Mouse (Mus musculus) CH12.LX (cell line): ENCODE measurements around the gene Trim69. TPM values are rescaled to one million over a fixed set of nuclear protein-coding genes. Genes with fewer than 3 reads are reported as not detected.

Experiments used
- DNase-seq: peaks from one replicate; pipeline ENCODE4 v3.0.0-alpha.2; 2013; ENCODE audit errors: extremely low read depth
- H3K27ac ChIP-seq: 2 replicates; pipeline ENCODE4 v1.5.1; 2012; ENCODE audit warnings: low read depth, mild to moderate bottlenecking, control low read depth, moderate library complexity; ENCODE audit not compliant: insufficient read depth
- H3K27me3 ChIP-seq: replicated peaks from 2 replicates; pipeline ENCODE3; 2012; ENCODE audit warnings: inconsistent platforms
- H3K36me3 ChIP-seq, 2 experiments: replicated peaks in 1 of 2; 2 replicates each; pipeline versions ENCODE3 to v1.6.1; 2012; ENCODE audit warnings: inconsistent platforms in 1 of 2, low read length in 1 of 2, mild to moderate bottlenecking in 1 of 2, mixed read lengths in 1 of 2, moderate library complexity in 1 of 2; ENCODE audit not compliant: control insufficient read depth in 1 of 2, insufficient read depth in 1 of 2
- H3K4me1 ChIP-seq, 2 experiments: 2 replicates each; pipeline ENCODE4 v1.6.1; 2012; ENCODE audit warnings: inconsistent platforms in 1 of 2, moderate library complexity in 1 of 2; ENCODE audit not compliant: insufficient read depth in 2 of 2, control insufficient read depth in 1 of 2
- H3K4me2 ChIP-seq: 2 replicates; pipeline ENCODE4 v1.6.1; 2012; ENCODE audit warnings: low read depth, mild to moderate bottlenecking, control low read depth; ENCODE audit not compliant: poor library complexity, insufficient read depth, severe bottlenecking
- H3K4me3 ChIP-seq, 3 experiments: fragments of 150-350 bp in 1 of 3; sonication (generic) in 1 of 3; replicated peaks in 1 of 3; 2 replicates each; pipeline versions ENCODE3 to v1.5.1; 2011 to 2012; ENCODE audit warnings: low read depth in 2 of 3, low read length in 2 of 3, mild to moderate bottlenecking in 2 of 3, moderate library complexity in 2 of 3, control low read depth in 1 of 3, improper control_type of control experiment in 1 of 3, inconsistent platforms in 1 of 3, mixed read lengths in 1 of 3; ENCODE audit not compliant: poor library complexity in 1 of 3
- H3K79me2 ChIP-seq: replicated peaks from 2 replicates; pipeline ENCODE4 v1.6.1; 2012; ENCODE audit warnings: mild to moderate bottlenecking, moderate library complexity; ENCODE audit not compliant: control insufficient read depth, poor library complexity, insufficient read depth, severe bottlenecking; ENCODE audit errors: extremely low read depth
- H3K9ac ChIP-seq: 2 replicates; pipeline ENCODE4 v1.6.1; 2012; ENCODE audit warnings: low read depth, mild to moderate bottlenecking, control low read depth, moderate library complexity; ENCODE audit not compliant: insufficient read depth
- H3K9me3 ChIP-seq: replicated peaks from 2 replicates; pipeline ENCODE3; 2012; ENCODE audit warnings: low read length, inconsistent platforms, mixed read lengths
- BHLHE40 ChIP-seq: IDR thresholded peaks from 2 replicates; pipeline ENCODE4 v1.6.1; 2011; ENCODE audit warnings: mild to moderate bottlenecking, low read depth, low read length, improper control_type of control experiment
- CHD1 ChIP-seq: IDR thresholded peaks from 2 replicates; pipeline ENCODE4 v1.6.1; 2012; ENCODE audit warnings: low read depth, low read length, improper control_type of control experiment, inconsistent platforms
- E2F4 ChIP-seq: IDR thresholded peaks from 2 replicates; pipeline ENCODE4 v1.6.1; 2011; ENCODE audit warnings: low read depth, low read length, improper control_type of control experiment; ENCODE audit not compliant: insufficient replicate concordance
- ELF1 ChIP-seq: IDR thresholded peaks from 2 replicates; pipeline ENCODE4 v1.6.1; 2014; ENCODE audit warnings: low read depth, mild to moderate bottlenecking, inconsistent platforms, low read length, improper control_type of control experiment
- HCFC1 ChIP-seq: IDR thresholded peaks from 2 replicates; pipeline ENCODE4 v1.6.1; 2012; ENCODE audit warnings: low read depth, mild to moderate bottlenecking, inconsistent platforms, low read length, improper control_type of control experiment
- IRF4 ChIP-seq: IDR thresholded peaks from 2 replicates; pipeline ENCODE4 v1.6.1; 2014; ENCODE audit warnings: low read depth, mild to moderate bottlenecking, inconsistent platforms, low read length, improper control_type of control experiment
- JUN ChIP-seq: IDR thresholded peaks from 2 replicates; pipeline ENCODE4 v1.6.1; 2011; ENCODE audit warnings: low read depth, mild to moderate bottlenecking, low read length, improper control_type of control experiment, moderate library complexity; ENCODE audit not compliant: insufficient read depth
- KAT2A ChIP-seq: IDR thresholded peaks from 2 replicates; pipeline ENCODE4 v1.6.1; 2012; ENCODE audit warnings: low read length, improper control_type of control experiment, inconsistent platforms; ENCODE audit not compliant: insufficient replicate concordance
- MAX ChIP-seq: IDR thresholded peaks from 2 replicates; pipeline ENCODE4 v1.6.1; 2011; ENCODE audit warnings: low read length, improper control_type of control experiment
- MAZ ChIP-seq: IDR thresholded peaks from 2 replicates; pipeline ENCODE4 v1.6.1; 2012; ENCODE audit warnings: low read depth, mild to moderate bottlenecking, inconsistent platforms, low read length, improper control_type of control experiment, moderate library complexity
- MEF2A ChIP-seq: IDR thresholded peaks from 2 replicates; pipeline ENCODE4 v1.6.1; 2014; ENCODE audit warnings: low read depth, mild to moderate bottlenecking, inconsistent platforms, low read length, improper control_type of control experiment, borderline replicate concordance
- MYC ChIP-seq: IDR thresholded peaks from 2 replicates; pipeline ENCODE4 v1.6.1; 2011; ENCODE audit warnings: low read depth, mild to moderate bottlenecking, improper control_type of control experiment, low read length
- NELFE ChIP-seq: IDR thresholded peaks from 2 replicates; pipeline ENCODE4 v1.6.1; 2011; ENCODE audit warnings: low read depth, low read length, improper control_type of control experiment
- NRF1 ChIP-seq: IDR thresholded peaks from 2 replicates; pipeline ENCODE4 v1.6.1; 2014; ENCODE audit warnings: low read depth, mild to moderate bottlenecking, inconsistent platforms, low read length, improper control_type of control experiment, moderate library complexity
- POLR2A ChIP-seq: IDR thresholded peaks from 2 replicates; pipeline ENCODE4 v1.6.1; 2011; ENCODE audit warnings: low read depth, mild to moderate bottlenecking, improper control_type of control experiment, low read length
- POLR2AphosphoS2 ChIP-seq: IDR thresholded peaks from 2 replicates; pipeline ENCODE4 v1.6.1; 2011; ENCODE audit warnings: low read depth, low read length, improper control_type of control experiment
- SIN3A ChIP-seq: IDR thresholded peaks from 2 replicates; pipeline ENCODE4 v1.6.1; 2012; ENCODE audit warnings: low read length, improper control_type of control experiment, inconsistent platforms
- SMC3 ChIP-seq: IDR thresholded peaks from 2 replicates; pipeline ENCODE4 v1.6.1; 2011; ENCODE audit warnings: low read depth, low read length, improper control_type of control experiment
- TBP ChIP-seq: conservative IDR thresholded peaks from 2 replicates; pipeline ENCODE4 v1.6.1; 2011; ENCODE audit warnings: low read depth, low read length, improper control_type of control experiment
- USF2 ChIP-seq: conservative IDR thresholded peaks from 2 replicates; pipeline ENCODE4 v1.6.1; 2011; ENCODE audit warnings: low read depth, low read length, improper control_type of control experiment
- ZC3H11A ChIP-seq: IDR thresholded peaks from 2 replicates; pipeline ENCODE4 v1.6.1; 2012; ENCODE audit warnings: low read depth, mild to moderate bottlenecking, inconsistent platforms, low read length, improper control_type of control experiment
- ZMIZ1 ChIP-seq: IDR thresholded peaks from 2 replicates; pipeline ENCODE4 v1.6.1; 2012; ENCODE audit warnings: low read depth, mild to moderate bottlenecking, inconsistent platforms, low read length, improper control_type of control experiment
- ZNF384 ChIP-seq: IDR thresholded peaks from 2 replicates; pipeline ENCODE4 v1.6.1; 2012; ENCODE audit warnings: low read depth, low read length, improper control_type of control experiment, inconsistent platforms
- dilution Hi-C: fragments of 300-500 bp; cut with MboI; formaldehyde crosslinking; loops from 2 replicates; pipeline ENCODE4 v1.14.3; 2020; ENCODE audit warnings: low sequenced_read_pairs; ENCODE audit not compliant: extremely low pct_unique_long_range_greater_than_20kb, extremely low pct_ligation_motif_present
- in situ Hi-C: fragments of 300-500 bp; cut with MboI; formaldehyde crosslinking; loops from 3 replicates; pipeline ENCODE4 v1.14.3; 2019; ENCODE audit warnings: low sequenced_read_pairs, low pct_ligation_motif_present, low pct_unique_long_range_greater_than_20kb, mixed read lengths
- polyA plus RNA-seq: library from polyadenylated mRNA; unstranded; fragments of >175 nt; gene quantifications from 2 replicates; pipeline ENCODE4 v1.2.1, GENCODE M21; 2012; ENCODE audit warnings: low read depth; ENCODE audit not compliant: insufficient read length
- total RNA-seq, 2 experiments: library from RNA; depleted of rRNA; stranded (reverse); fragments of 300-350 nt in 1 of 2; fragments of >200 nt in 1 of 2; gene quantifications; 2 replicates each; pipeline ENCODE4 v1.2.3; 2012 to 2014

Trim69 gene
- total and polyA plus RNA-seq, 3 experiments: 0.08 to 0.24 (median 0.13) TPM

- DNase-seq: no peak
- Histone ChIP-seq H3K9me3 (no peaks in the 10 kb centered on the region), H3K79me2 (no peaks in the 10 kb centered on the region), H3K36me3 (no peaks in the 10 kb centered on the region), H3K27me3 (peaks cover 10% of the 10 kb centered on the region), H3K4me3 (no peak overlapping the region), H3K9ac (no peak overlapping the region), H3K27ac (no peak overlapping the region), H3K4me1 (peaks cover 0 to 21% of the 10 kb centered on the region in 2 experiments; a peak in 2 of 4 replicates), H3K4me2 (no peak overlapping the region)
- dilution Hi-C loops (no loop called here), in situ Hi-C loops (no loop called here)
- TF ChIP-seq ZMIZ1 (no peak), CHD1 (no peak), KAT2A (no peak), NRF1 (no peak), MEF2A (no peak), MAX (no peak), NELFE (no peak), MAZ (no peak), ZC3H11A (no peak)
These were observed 32.9 kb upstream of the Trim69 start for GRCm38 (mm10) chr2:122127635-122128034.

- no peak overlapping the region for H3K4me3 ChIP-seq
- H3K9me3 ChIP-seq: peaks cover 3% of the 10 kb centered on the region
- no peak overlapping the region for H3K9ac ChIP-seq
- dilution Hi-C loops (no loop called here), in situ Hi-C loops (no loop called here)
- no peak overlapping the region for H3K27ac ChIP-seq
- H3K36me3 ChIP-seq: no peaks in the 10 kb centered on the region
- no peaks in the 10 kb centered on the region for H3K79me2 ChIP-seq
- DNase-seq: no peak
- TF ChIP-seq HCFC1: no peak
- no peak for TF ChIP-seq POLR2AphosphoS2
- TF ChIP-seq ELF1: no peak
- no peak for TF ChIP-seq BHLHE40
- TF ChIP-seq MYC: no peak
- TF ChIP-seq MAX: no peak
- TF ChIP-seq JUN: no peak
- TF ChIP-seq IRF4: no peak
- no peak for TF ChIP-seq E2F4
- no peak for TF ChIP-seq CHD1
- no peak for TF ChIP-seq ZC3H11A
- no peak for TF ChIP-seq USF2
- no peak for TF ChIP-seq SMC3
- TF ChIP-seq POLR2A: no peak
- no peak for TF ChIP-seq KAT2A
- no peak for TF ChIP-seq SIN3A
- no peak for TF ChIP-seq ZNF384
- TF ChIP-seq TBP: no peak
- TF ChIP-seq, all 38 proteins: peak for 0
- Histone ChIP-seq H3K4me1 (peaks cover 6 to 22% of the 10 kb centered on the region in 2 experiments), H3K27me3 (peaks cover 10% of the 10 kb centered on the region), H3K4me2 (no peak overlapping the region)
These were observed 28.4 kb upstream of the Trim69 start for GRCm38 (mm10) chr2:122132078-122132477.
